Mouse (Mus musculus): Measurements from ENCODE around the gene Dcbld1. TPM values are rescaled to one million over a fixed set of nuclear protein-coding genes. Genes with fewer than 3 reads are reported as not detected.

The Dcbld1 gene
- polyA plus RNA-seq, 1 experiment = 0.01 TPM

GRCm38 (mm10) chr10:52232196-52233176, 933 bp upstream of the Dcbld1 start:
- H3K36me3 ChIP-seq (ENCODE audit: control insufficient read depth) = no peaks in the 10 kb centered on the region
- peaks cover 38% of the 10 kb centered on the region for H3K27me3 ChIP-seq (ENCODE audit: control insufficient read depth)
- no peaks in the 10 kb centered on the region for H3K9me3 ChIP-seq (ENCODE audit: control insufficient read depth, low read length)
- H3K4me1 ChIP-seq (ENCODE audit: control insufficient read depth) = peaks cover 14% of the 10 kb centered on the region
- no peak for TF ChIP-seq GATA1 (IDR thresholded peaks at IDR 0.05; ENCODE audit: low read length)
- no peak for TF ChIP-seq TAL1 (IDR thresholded peaks at IDR 0.05; ENCODE audit: low read length)
- peak overlapping the region; percentile 49 for H3K4me3 ChIP-seq (replicated peaks)

GRCm38 (mm10) chr10:52233969-52234653, 692 bp downstream of the Dcbld1 start:
- peaks cover 14% of the 10 kb centered on the region for H3K4me1 ChIP-seq (ENCODE audit: control insufficient read depth)
- peaks cover 38% of the 10 kb centered on the region for H3K27me3 ChIP-seq (ENCODE audit: control insufficient read depth)
- no peaks in the 10 kb centered on the region for H3K36me3 ChIP-seq (ENCODE audit: control insufficient read depth)
- H3K9me3 ChIP-seq (ENCODE audit: control insufficient read depth, low read length) = no peaks in the 10 kb centered on the region
- TF ChIP-seq GATA1 (IDR thresholded peaks at IDR 0.05; ENCODE audit: low read length) (no peak), TAL1 (IDR thresholded peaks at IDR 0.05; ENCODE audit: low read length) (no peak)
- H3K4me3 ChIP-seq (replicated peaks) = peak overlapping the region; percentile 64

GRCm38 (mm10) chr10:52234654-52234981, 1.2 kb downstream of the Dcbld1 start:
- Histone ChIP-seq H3K4me3 (replicated peaks) (peak overlapping the region; percentile 64), H3K9me3 (ENCODE audit: control insufficient read depth, low read length) (no peaks in the 10 kb centered on the region), H3K36me3 (ENCODE audit: control insufficient read depth) (no peaks in the 10 kb centered on the region), H3K4me1 (ENCODE audit: control insufficient read depth) (peaks cover 14% of the 10 kb centered on the region), H3K27me3 (ENCODE audit: control insufficient read depth) (peaks cover 38% of the 10 kb centered on the region)
- no peak for TF ChIP-seq TAL1 (IDR thresholded peaks at IDR 0.05; ENCODE audit: low read length)
- no peak for TF ChIP-seq GATA1 (IDR thresholded peaks at IDR 0.05; ENCODE audit: low read length)

- TF ChIP-seq GATA1 (IDR thresholded peaks at IDR 0.05; ENCODE audit: low read length) (no peak), TAL1 (IDR thresholded peaks at IDR 0.05; ENCODE audit: low read length) (no peak)
Observed at GRCm38 (mm10) chr10:52235461-52235860, 2.0 kb downstream of the Dcbld1 start.

GRCm38 (mm10) chr10:52242015-52242414, 8.6 kb downstream of the Dcbld1 start:
- Histone ChIP-seq H3K27me3 (ENCODE audit: control insufficient read depth) (no peaks in the 10 kb centered on the region), H3K36me3 (ENCODE audit: control insufficient read depth) (no peaks in the 10 kb centered on the region), H3K4me3 (replicated peaks) (no peak overlapping the region), H3K9me3 (ENCODE audit: control insufficient read depth, low read length) (no peaks in the 10 kb centered on the region), H3K4me1 (ENCODE audit: control insufficient read depth) (no peaks in the 10 kb centered on the region; the same call in 1 of the 2 replicates)
- TF ChIP-seq GATA1 (IDR thresholded peaks at IDR 0.05; ENCODE audit: low read length) = no peak
- no peak for TF ChIP-seq TAL1 (IDR thresholded peaks at IDR 0.05; ENCODE audit: low read length)

More at GRCm38 (mm10) chr10:52235461-52235860, 2.0 kb downstream of the Dcbld1 start:
- Histone ChIP-seq H3K27me3 (ENCODE audit: control insufficient read depth) (peaks cover 38% of the 10 kb centered on the region), H3K36me3 (ENCODE audit: control insufficient read depth) (no peaks in the 10 kb centered on the region), H3K4me3 (replicated peaks) (no peak overlapping the region), H3K9me3 (ENCODE audit: control insufficient read depth, low read length) (no peaks in the 10 kb centered on the region), H3K4me1 (ENCODE audit: control insufficient read depth) (peaks cover 14% of the 10 kb centered on the region)

GRCm38 (mm10) chr10:52242680-52243323, 9.4 kb downstream of the Dcbld1 start:
- H3K36me3 ChIP-seq (ENCODE audit: control insufficient read depth) = no peaks in the 10 kb centered on the region
- no peak overlapping the region for H3K4me3 ChIP-seq (replicated peaks)
- no peaks in the 10 kb centered on the region; the same call in 1 of the 2 replicates for H3K4me1 ChIP-seq (ENCODE audit: control insufficient read depth)
- TF ChIP-seq GATA1 (IDR thresholded peaks at IDR 0.05; ENCODE audit: low read length) (no peak), TAL1 (IDR thresholded peaks at IDR 0.05; ENCODE audit: low read length) (no peak)
- H3K27me3 ChIP-seq (ENCODE audit: control insufficient read depth) = no peaks in the 10 kb centered on the region
- H3K9me3 ChIP-seq (ENCODE audit: control insufficient read depth, low read length) = no peaks in the 10 kb centered on the region

GRCm38 (mm10) chr10:52246207-52246606, 12.8 kb downstream of the Dcbld1 start:
- Histone ChIP-seq H3K9me3 (ENCODE audit: control insufficient read depth, low read length) (no peaks in the 10 kb centered on the region), H3K4me3 (replicated peaks) (no peak overlapping the region), H3K27me3 (ENCODE audit: control insufficient read depth) (no peaks in the 10 kb centered on the region), H3K4me1 (ENCODE audit: control insufficient read depth) (no peaks in the 10 kb centered on the region; the same call in 1 of the 2 replicates), H3K36me3 (ENCODE audit: control insufficient read depth) (no peaks in the 10 kb centered on the region)
- TF ChIP-seq TAL1 (IDR thresholded peaks at IDR 0.05; ENCODE audit: low read length) = no peak
- no peak for TF ChIP-seq GATA1 (IDR thresholded peaks at IDR 0.05; ENCODE audit: low read length)

- H3K9me3 ChIP-seq (ENCODE audit: control insufficient read depth, low read length) = no peaks in the 10 kb centered on the region
- no peaks in the 10 kb centered on the region for H3K4me1 ChIP-seq (ENCODE audit: control insufficient read depth)
- H3K4me3 ChIP-seq (replicated peaks) = no peak overlapping the region
- H3K36me3 ChIP-seq (ENCODE audit: control insufficient read depth) = no peaks in the 10 kb centered on the region
- TF ChIP-seq TAL1 (IDR thresholded peaks at IDR 0.05; ENCODE audit: low read length) = no peak
- no peak for TF ChIP-seq GATA1 (IDR thresholded peaks at IDR 0.05; ENCODE audit: low read length)
- no peaks in the 10 kb centered on the region for H3K27me3 ChIP-seq (ENCODE audit: control insufficient read depth)
Observed at GRCm38 (mm10) chr10:52252240-52252639, 18.8 kb downstream of the Dcbld1 start.

- Histone ChIP-seq H3K4me1 (ENCODE audit: control insufficient read depth) (no peaks in the 10 kb centered on the region), H3K9me3 (ENCODE audit: control insufficient read depth, low read length) (no peaks in the 10 kb centered on the region)
- TF ChIP-seq TAL1 (IDR thresholded peaks at IDR 0.05; ENCODE audit: low read length) (no peak), GATA1 (IDR thresholded peaks at IDR 0.05; ENCODE audit: low read length) (no peak)
Observed at GRCm38 (mm10) chr10:52253426-52253825, 20.0 kb downstream of the Dcbld1 start.

More at GRCm38 (mm10) chr10:52253426-52253825, 20.0 kb downstream of the Dcbld1 start:
- no peaks in the 10 kb centered on the region for H3K36me3 ChIP-seq (ENCODE audit: control insufficient read depth)
- H3K4me3 ChIP-seq (replicated peaks) = no peak overlapping the region
- H3K27me3 ChIP-seq (ENCODE audit: control insufficient read depth) = no peaks in the 10 kb centered on the region
